Mouse (Mus musculus) limb, embryonic 12.5 days (tissue): Measurements from ENCODE around the gene Shc1. TPM values are rescaled to one million over a fixed set of nuclear protein-coding genes. Genes with fewer than 3 reads are reported as not detected.

ENCODE experiments used
- ATAC-seq: fragments of 200-750 bp; cut with Nextera tagmentation; 2 replicates; pipeline ENCODE4 v1.8.0; 2017; ENCODE audit warnings: low read depth, moderate TSS enrichment; ENCODE audit not compliant: insufficient number of reproducible peaks, insufficient read depth, low FRiP score, low TSS enrichment
- H3K27ac ChIP-seq: fragments of 300-500 bp; sonication (generic); 2 replicates; pipeline ENCODE4 v1.5.1; 2016; ENCODE audit warnings: mild to moderate bottlenecking, moderate library complexity
- H3K27me3 ChIP-seq: fragments of 300-500 bp; sonication (generic); 2 replicates; pipeline ENCODE4 v1.6.1; 2016; ENCODE audit warnings: mild to moderate bottlenecking, moderate library complexity
- H3K36me3 ChIP-seq: fragments of 300-500 bp; sonication (generic); 2 replicates; pipeline ENCODE4 v1.6.1; 2016; ENCODE audit warnings: mild to moderate bottlenecking, moderate library complexity
- H3K4me1 ChIP-seq: fragments of 300-500 bp; sonication (generic); replicated peaks from 2 replicates; pipeline ENCODE4 v1.6.1; 2016
- H3K4me2 ChIP-seq: fragments of 300-500 bp; sonication (generic); 2 replicates; pipeline ENCODE4 v1.6.1; 2016; ENCODE audit warnings: mild to moderate bottlenecking, moderate library complexity
- H3K4me3 ChIP-seq: fragments of 300-500 bp; sonication (generic); replicated peaks from 2 replicates; pipeline ENCODE4 v1.5.1; 2016; ENCODE audit warnings: mild to moderate bottlenecking
- H3K9ac ChIP-seq: fragments of 300-500 bp; sonication (generic); replicated peaks from 2 replicates; pipeline ENCODE4 v1.6.1; 2016; ENCODE audit warnings: mild to moderate bottlenecking, moderate library complexity
- H3K9me3 ChIP-seq: fragments of 300-500 bp; sonication (generic); 2 replicates; pipeline ENCODE4 v1.6.1; 2016; ENCODE audit warnings: mild to moderate bottlenecking, moderate library complexity
- WGBS: fragments of 180-500 bp; shearing (Covaris S2); methylation state at CpG from one replicate; pipeline ENCODE4 v1.1.7; 2016; 5-methylcytosine and 5-hydroxymethylcytosine counted together
- polyA plus RNA-seq: library from polyadenylated mRNA; unstranded; fragments of >200 nt; fragmentation: Nextera tagmentation; extraction: Ambion mirVana; gene quantifications from 2 replicates; pipeline ENCODE4 v1.2.1, GENCODE M21; 2016

Shc1 gene
- polyA plus RNA-seq, 1 experiment from 2014 or later, result 84.4 TPM

GRCm38 (mm10) chr3:89456726-89457665, 38.8 kb downstream of the Shc1 start:
- Histone ChIP-seq H3K4me3 (no peak overlapping the region), H3K4me2 (no peak overlapping the region), H3K9ac (no peak overlapping the region), H3K36me3 (peaks cover 6% of the 10 kb centered on the region), H3K9me3 (no peaks in the 10 kb centered on the region), H3K27ac (0 out of 2 replicates have a peak overlapping the region, but pooled peaks have one; percentile 23), H3K27me3 (no peaks in the 10 kb centered on the region), H3K4me1 (peaks cover 24% of the 10 kb centered on the region)
- peak; percentile 28; the same call in 1 of the 2 replicates for ATAC-seq
- WGBS, result 38% methylated on average over 10 of the region's 10 CpGs

GRCm38 (mm10) chr3:89458372-89458964, 40.2 kb downstream of the Shc1 start:
- no peak for ATAC-seq
- Histone ChIP-seq H3K9ac (no peak overlapping the region), H3K36me3 (peaks cover 8% of the 10 kb centered on the region), H3K4me2 (peak overlapping the region; percentile 66), H3K27me3 (no peaks in the 10 kb centered on the region), H3K4me1 (peaks cover 22% of the 10 kb centered on the region), H3K27ac (peak overlapping the region; percentile 91), H3K4me3 (peak overlapping the region; percentile 65), H3K9me3 (no peaks in the 10 kb centered on the region)
- 52% methylated on average over 13 of the region's 13 CpGs for WGBS

- Histone ChIP-seq H3K4me3 (peak overlapping the region; percentile 65), H3K36me3 (peaks cover 11% of the 10 kb centered on the region), H3K9me3 (no peaks in the 10 kb centered on the region), H3K4me1 (peaks cover 22% of the 10 kb centered on the region), H3K9ac (peak overlapping the region; percentile 77), H3K27ac (peak overlapping the region; percentile 91), H3K4me2 (peak overlapping the region; percentile 66), H3K27me3 (no peaks in the 10 kb centered on the region)
- peak; percentile 82 for ATAC-seq
- under 1% methylated on average over 33 of the region's 36 CpGs for WGBS
Observed at GRCm38 (mm10) chr3:89458965-89459807, 40.9 kb downstream of the Shc1 start.

- no peaks in the 10 kb centered on the region for H3K27me3 ChIP-seq
- no peaks in the 10 kb centered on the region for H3K4me1 ChIP-seq
- H3K27ac ChIP-seq, result no peak overlapping the region
- H3K36me3 ChIP-seq, result peaks cover 38% of the 10 kb centered on the region; the same call in 1 of the 2 replicates
- no peak overlapping the region for H3K4me2 ChIP-seq
- ATAC-seq, result no peak
- no peaks in the 10 kb centered on the region for H3K9me3 ChIP-seq
- no peak overlapping the region for H3K9ac ChIP-seq
- H3K4me3 ChIP-seq, result no peak overlapping the region
- 61% methylated on average over 4 of the region's 4 CpGs for WGBS
Observed at GRCm38 (mm10) chr3:89468268-89468667, 50.0 kb downstream of the Shc1 start.

- no peaks in the 10 kb centered on the region for H3K27me3 ChIP-seq
- no peak overlapping the region for H3K4me3 ChIP-seq
- H3K36me3 ChIP-seq, result peaks cover 28% of the 10 kb centered on the region; the same call in 1 of the 2 replicates
- no peak overlapping the region for H3K9ac ChIP-seq
- no peak overlapping the region for H3K4me2 ChIP-seq
- no peak for ATAC-seq
- H3K4me1 ChIP-seq, result no peaks in the 10 kb centered on the region
- H3K27ac ChIP-seq, result no peak overlapping the region
- H3K9me3 ChIP-seq, result no peaks in the 10 kb centered on the region
- WGBS, result 84% methylated on average over 7 of the region's 7 CpGs
Observed at GRCm38 (mm10) chr3:89472280-89472679, 54.0 kb downstream of the Shc1 start.

- Histone ChIP-seq H3K36me3 (peaks cover 12% of the 10 kb centered on the region; the same call in 1 of the 2 replicates), H3K9me3 (no peaks in the 10 kb centered on the region), H3K27ac (no peak overlapping the region), H3K27me3 (no peaks in the 10 kb centered on the region), H3K4me1 (no peaks in the 10 kb centered on the region), H3K4me2 (no peak overlapping the region), H3K4me3 (no peak overlapping the region), H3K9ac (no peak overlapping the region)
- ATAC-seq, result no peak
- 76% methylated on average over 6 of the region's 6 CpGs for WGBS
Observed at GRCm38 (mm10) chr3:89473838-89474237, 55.6 kb downstream of the Shc1 start.

- H3K36me3 ChIP-seq, result no peaks in the 10 kb centered on the region
- H3K27me3 ChIP-seq, result no peaks in the 10 kb centered on the region
- H3K4me2 ChIP-seq, result no peak overlapping the region
- no peaks in the 10 kb centered on the region for H3K4me1 ChIP-seq
- 75% methylated on average over 6 of the region's 6 CpGs for WGBS
- no peak overlapping the region for H3K9ac ChIP-seq
- ATAC-seq, result no peak
- no peak overlapping the region for H3K4me3 ChIP-seq
- H3K9me3 ChIP-seq, result no peaks in the 10 kb centered on the region
- H3K27ac ChIP-seq, result no peak overlapping the region
Observed at GRCm38 (mm10) chr3:89479055-89479454, 60.8 kb downstream of the Shc1 start.

Other genes with a start within 250 kb of the Shc1 start
- gene Scamp3, start 241.0 kb upstream of the Shc1 start, polyA plus RNA-seq, result 102 and 107 TPM in 2 replicates
- gene Fam189b, start 235.3 kb upstream of the Shc1 start, polyA plus RNA-seq, result 27.4 and 33.8 TPM in 2 replicates
- 26.3 and 28.8 TPM in 2 replicates for gene Gba, start 215.5 kb upstream of the Shc1 start, polyA plus RNA-seq
- gene Thbs3, start 203.3 kb upstream of the Shc1 start, polyA plus RNA-seq, result 44.2 and 52.7 TPM in 2 replicates
- 212 and 217 TPM in 2 replicates for gene Mtx1, start 191.4 kb upstream of the Shc1 start, polyA plus RNA-seq
- 0.53 and 1.0 TPM in 2 replicates for gene Muc1, start 189.4 kb upstream of the Shc1 start, polyA plus RNA-seq
- 316 and 333 TPM in 2 replicates for gene Krtcap2, start 172.5 kb upstream of the Shc1 start, polyA plus RNA-seq
- gene Trim46, start 172.1 kb upstream of the Shc1 start, polyA plus RNA-seq, result 6.1 and 6.3 TPM in 2 replicates
- gene Dpm3, start 159.1 kb upstream of the Shc1 start, polyA plus RNA-seq, result 93.9 and 102 TPM in 2 replicates
- 58.5 and 66.3 TPM in 2 replicates for gene Slc50a1, start 147.9 kb upstream of the Shc1 start, polyA plus RNA-seq
- 36.9 and 40.4 TPM in 2 replicates for gene Efna1, start 137.3 kb upstream of the Shc1 start, polyA plus RNA-seq
- gene Efna3, start 95.5 kb upstream of the Shc1 start, polyA plus RNA-seq, result 17.6 and 21.3 TPM in 2 replicates
- gene Efna4, start 80.4 kb upstream of the Shc1 start, polyA plus RNA-seq, result 53.2 and 55.1 TPM in 2 replicates
- 27.0 and 32.1 TPM in 2 replicates for gene Adam15, start 68.4 kb upstream of the Shc1 start, polyA plus RNA-seq
- 0.18 and 0.20 TPM in 2 replicates for gene Dcst2, start 56.5 kb upstream of the Shc1 start, polyA plus RNA-seq
- gene Dcst1, start 53.2 kb upstream of the Shc1 start, polyA plus RNA-seq, result 0.26 and 0.40 TPM in 2 replicates
- 0.79 and 1.2 TPM in 2 replicates for gene Zbtb7b, start 23.7 kb upstream of the Shc1 start, polyA plus RNA-seq
- gene Lenep, start 15.7 kb upstream of the Shc1 start, polyA plus RNA-seq, result 1.0 TPM in 1 of 2 replicates, not detected in the other
- 25.0 and 26.4 TPM in 2 replicates for gene Flad1, start 6.6 kb upstream of the Shc1 start, polyA plus RNA-seq
- gene Cks1b, start 60 bp upstream of the Shc1 start, polyA plus RNA-seq, result 585 and 619 TPM in 2 replicates
- gene Pygo2, start 11.8 kb downstream of the Shc1 start, polyA plus RNA-seq, result 62.4 and 64.0 TPM in 2 replicates
- gene Pbxip1, start 18.3 kb downstream of the Shc1 start, polyA plus RNA-seq, result 27.4 and 28.5 TPM in 2 replicates
- gene Pmvk, start 36.1 kb downstream of the Shc1 start, polyA plus RNA-seq, result 53.4 and 55.1 TPM in 2 replicates
- 1.6 and 1.9 TPM in 2 replicates for gene Kcnn3, start 101.7 kb downstream of the Shc1 start, polyA plus RNA-seq